Mouse (Mus musculus): ENCODE measurements at regions not wholly inside any gene's neighbourhood (a gene's known extent, or its start where the extent isn't known, plus 50 kb on each side); places are given as distances from the start of the nearest gene placed in this dataset.

DNA sequence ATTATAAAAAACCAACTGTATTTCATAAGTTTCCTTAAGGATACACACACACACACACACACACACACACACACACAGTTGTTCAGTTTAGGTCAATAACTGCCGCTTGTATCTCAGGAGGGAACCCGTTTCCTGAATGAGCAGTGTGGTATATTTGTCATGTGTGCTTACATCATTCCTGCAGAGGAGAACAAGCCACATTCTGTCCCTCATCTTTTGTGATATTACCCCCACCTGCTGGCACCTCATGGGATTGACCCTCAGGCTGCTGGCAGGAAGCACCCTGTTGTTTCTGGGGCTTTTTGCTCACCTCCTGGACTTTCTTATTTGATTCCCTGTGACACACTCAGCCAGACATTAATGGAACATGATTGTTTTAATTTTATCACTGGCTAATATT lies 66.4 kb upstream of the Htr1a start:
- ATAC-seq: peak; percentile 70
- Histone ChIP-seq H3K27me3 (replicated peaks) (no peaks in the 10 kb centered on the region), H3K4me2 (no peak overlapping the region), H3K4me3 (no peak overlapping the region), H3K27ac (no peak overlapping the region), H3K4me1 (no peaks in the 10 kb centered on the region), H3K36me3 (no peaks in the 10 kb centered on the region), H3K9ac (no peak overlapping the region), H3K9me3 (replicated peaks) (no peaks in the 10 kb centered on the region)
- 2% methylated on average over 2 of the region's 2 CpGs for WGBS (ENCODE audit: insufficient replicate concordance)

DNA sequence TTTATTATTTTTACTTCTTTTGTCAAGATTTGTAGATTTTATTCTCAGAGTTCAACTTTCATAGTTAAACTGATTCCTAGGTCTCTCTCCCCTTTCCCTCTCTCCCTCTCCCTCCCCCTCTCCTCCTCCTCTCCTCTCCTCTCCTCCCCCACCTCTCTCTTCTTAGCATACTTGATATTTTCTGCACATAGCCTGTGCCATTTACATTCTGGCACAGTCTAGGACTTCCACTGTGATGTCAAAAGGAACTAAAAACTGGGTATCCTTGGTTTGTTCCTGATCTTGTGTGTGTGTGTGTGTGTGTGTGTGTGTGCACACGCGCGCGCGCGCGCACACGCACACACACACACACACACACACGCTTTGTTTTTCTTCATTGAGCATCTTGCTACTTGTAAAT lies 64.9 kb upstream of the Htr1a start:
- no peaks in the 10 kb centered on the region for H3K4me1 ChIP-seq
- H3K27me3 ChIP-seq (replicated peaks): no peaks in the 10 kb centered on the region
- no peaks in the 10 kb centered on the region for H3K36me3 ChIP-seq
- WGBS (ENCODE audit: insufficient replicate concordance): 78% methylated on average over 9 of the region's 9 CpGs
- no peaks in the 10 kb centered on the region for H3K9me3 ChIP-seq (replicated peaks)
- no peak overlapping the region for H3K9ac ChIP-seq
- no peak overlapping the region for H3K4me3 ChIP-seq
- no peak for ATAC-seq
- no peak overlapping the region for H3K4me2 ChIP-seq
- H3K27ac ChIP-seq: no peak overlapping the region

DNA sequence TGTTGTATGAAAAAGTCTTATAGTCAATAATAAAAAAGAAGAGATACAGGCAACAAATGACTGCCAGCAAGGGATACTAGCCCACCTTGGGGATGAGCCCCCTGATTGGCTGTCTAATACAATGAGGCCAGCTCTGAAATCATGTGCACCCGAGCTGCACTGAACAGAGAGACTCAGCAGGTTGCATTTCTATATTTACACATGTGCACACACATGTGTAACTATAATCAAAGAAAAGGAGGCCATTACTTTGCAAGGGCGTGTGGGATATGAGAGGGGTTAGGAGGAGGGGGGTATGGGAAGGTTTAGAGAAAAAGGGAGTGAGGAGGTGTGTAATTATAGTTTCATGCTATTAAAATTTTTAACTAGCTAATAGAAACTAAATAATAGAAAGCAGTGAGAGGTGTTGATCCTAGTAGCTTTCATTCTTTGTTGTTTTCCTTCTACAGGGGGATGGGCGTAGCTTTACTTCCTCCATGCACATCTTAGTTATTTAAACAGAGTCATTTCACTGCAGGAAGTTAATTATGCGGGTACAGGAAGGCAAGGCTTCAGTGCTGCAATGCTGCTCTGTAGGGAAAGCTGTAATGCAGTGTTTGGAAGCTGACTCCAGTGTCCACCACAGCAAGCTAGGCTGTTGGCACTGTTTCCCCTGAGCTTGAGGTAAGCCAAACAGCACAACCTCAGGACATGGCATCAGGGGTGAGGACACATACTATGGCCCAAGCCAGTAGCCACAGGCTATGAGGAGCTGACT lies 56.2 kb upstream of the Htr1a start:
- H3K4me1 ChIP-seq: no peaks in the 10 kb centered on the region
- no peaks in the 10 kb centered on the region for H3K27me3 ChIP-seq (replicated peaks)
- no peaks in the 10 kb centered on the region for H3K36me3 ChIP-seq
- H3K4me2 ChIP-seq: no peak overlapping the region
- WGBS (ENCODE audit: insufficient replicate concordance): 49% methylated on average over 4 of the region's 4 CpGs
- H3K27ac ChIP-seq: no peak overlapping the region
- H3K9me3 ChIP-seq (replicated peaks): no peaks in the 10 kb centered on the region
- no peak overlapping the region for H3K4me3 ChIP-seq
- ATAC-seq: no peak
- no peak overlapping the region for H3K9ac ChIP-seq

Measured in liver, embryonic 12.5 days (tissue).